Mouse (Mus musculus) right cerebral cortex, adult 18-20 months (tissue): ENCODE results near the gene Cd24a.

Experiments
- DNase-seq: peaks from one replicate; pipeline ENCODE4 v3.0.0; 2022; ENCODE audit warnings: mixed read lengths

Cd24a gene

DNA sequence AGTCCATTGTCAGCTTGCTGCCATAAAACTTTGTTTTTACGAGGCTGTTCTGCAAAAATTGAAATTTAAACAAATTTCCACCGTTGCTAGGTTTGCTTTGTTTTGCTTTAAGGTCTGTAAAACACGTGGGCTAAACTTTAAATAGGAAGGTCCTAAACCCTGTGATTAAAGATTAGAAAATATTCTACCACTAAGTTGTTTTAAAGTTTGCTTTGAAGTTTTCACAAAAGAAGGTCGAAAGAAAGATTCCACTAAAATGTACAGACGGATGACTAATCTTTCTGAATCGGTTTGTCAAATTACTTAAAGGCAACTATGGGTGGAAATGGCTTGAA, at the start of gene Cd24a:
Gene Cd24a, plus strand, starts transcription at position 288 of the 335 bp plus-strand sequence.
- no peak for DNase-seq

DNA sequence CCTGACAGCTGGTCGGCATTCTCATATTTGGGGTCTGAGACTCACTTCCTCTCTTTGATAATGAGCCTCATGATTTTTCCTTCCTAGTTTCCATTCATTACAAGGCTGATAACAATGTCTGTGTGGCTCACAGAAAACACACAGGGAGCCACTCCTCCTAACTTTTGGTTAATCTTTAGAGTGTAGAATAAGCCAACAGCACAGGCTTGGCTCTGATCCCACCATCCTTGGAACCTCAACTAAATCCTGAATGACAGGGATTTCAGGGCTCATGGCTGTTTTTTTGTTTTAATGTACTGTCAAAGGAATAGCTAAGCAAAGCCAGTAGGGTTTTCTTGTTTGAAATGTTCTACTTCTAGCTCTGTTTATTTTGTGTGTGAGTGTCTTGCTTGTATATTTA, 43.7 kb upstream of the Cd24a start:
- no peak for DNase-seq

DNA sequence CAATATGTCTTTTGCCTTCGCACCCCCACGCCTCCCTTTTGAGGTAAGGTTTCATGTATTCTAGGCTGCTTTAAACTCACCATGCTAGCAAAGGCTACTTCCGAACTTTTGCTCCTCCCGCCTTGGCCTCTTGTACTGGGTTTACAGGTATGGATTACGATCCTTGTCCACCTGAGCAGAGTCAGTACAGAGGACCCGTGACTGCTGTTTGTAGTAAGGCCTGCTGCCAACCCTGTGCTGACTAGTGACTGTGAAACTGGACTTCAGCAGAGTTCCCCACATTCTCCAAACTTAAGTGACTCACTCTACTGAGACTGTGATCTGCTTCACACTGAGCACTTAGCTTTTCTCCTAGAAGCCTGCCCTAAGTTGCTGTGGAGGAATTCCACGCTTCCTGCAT, 40.4 kb upstream of the Cd24a start:
- DNase-seq, result no peak

DNA sequence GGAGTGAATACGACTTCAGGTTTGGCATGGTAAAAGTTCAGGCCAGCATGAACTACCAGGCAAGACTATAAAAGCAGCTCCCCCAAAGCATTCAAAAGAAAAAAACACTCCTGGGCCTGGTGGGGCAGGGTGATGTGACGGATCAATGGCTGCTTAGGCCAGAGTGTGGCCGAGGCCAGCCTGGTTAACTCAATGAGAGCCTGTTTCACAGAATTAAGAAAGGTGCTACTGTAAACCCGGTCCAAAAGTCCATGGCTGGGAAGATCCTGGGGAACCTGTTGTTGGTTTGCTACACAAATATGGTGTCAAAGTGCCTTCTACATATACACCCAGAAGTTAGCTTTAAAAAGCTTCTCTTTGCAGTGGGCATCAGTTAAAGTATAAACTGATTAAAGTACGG, 39.3 kb upstream of the Cd24a start:
- no peak for DNase-seq

DNA sequence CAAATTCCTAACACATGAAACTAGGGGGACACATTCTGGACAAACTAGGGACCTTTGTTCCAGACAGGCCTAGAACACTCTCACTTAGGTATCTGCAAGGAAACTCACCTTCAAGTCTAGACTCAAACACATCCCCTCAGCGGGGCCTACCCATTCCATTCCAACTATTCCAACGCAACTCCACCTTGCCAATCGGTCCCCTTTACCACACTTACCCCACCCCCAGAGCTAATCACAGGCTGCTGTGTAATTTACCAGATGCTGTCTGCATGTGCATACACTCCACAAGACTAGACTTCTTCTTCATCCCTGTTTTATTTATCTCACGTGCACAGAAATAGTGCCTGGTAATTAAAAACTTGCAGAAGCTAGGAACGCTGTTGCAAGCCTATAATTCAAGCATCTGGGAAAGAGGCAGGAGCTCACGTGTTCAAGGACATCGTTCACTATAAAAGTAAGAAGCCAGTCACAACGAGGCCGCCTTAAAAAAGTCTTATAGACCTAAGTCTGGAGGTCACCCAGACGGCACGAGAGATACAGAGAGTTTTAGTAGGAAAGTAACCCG, 38.3 kb upstream of the Cd24a start:
- DNase-seq, result no peak

DNA sequence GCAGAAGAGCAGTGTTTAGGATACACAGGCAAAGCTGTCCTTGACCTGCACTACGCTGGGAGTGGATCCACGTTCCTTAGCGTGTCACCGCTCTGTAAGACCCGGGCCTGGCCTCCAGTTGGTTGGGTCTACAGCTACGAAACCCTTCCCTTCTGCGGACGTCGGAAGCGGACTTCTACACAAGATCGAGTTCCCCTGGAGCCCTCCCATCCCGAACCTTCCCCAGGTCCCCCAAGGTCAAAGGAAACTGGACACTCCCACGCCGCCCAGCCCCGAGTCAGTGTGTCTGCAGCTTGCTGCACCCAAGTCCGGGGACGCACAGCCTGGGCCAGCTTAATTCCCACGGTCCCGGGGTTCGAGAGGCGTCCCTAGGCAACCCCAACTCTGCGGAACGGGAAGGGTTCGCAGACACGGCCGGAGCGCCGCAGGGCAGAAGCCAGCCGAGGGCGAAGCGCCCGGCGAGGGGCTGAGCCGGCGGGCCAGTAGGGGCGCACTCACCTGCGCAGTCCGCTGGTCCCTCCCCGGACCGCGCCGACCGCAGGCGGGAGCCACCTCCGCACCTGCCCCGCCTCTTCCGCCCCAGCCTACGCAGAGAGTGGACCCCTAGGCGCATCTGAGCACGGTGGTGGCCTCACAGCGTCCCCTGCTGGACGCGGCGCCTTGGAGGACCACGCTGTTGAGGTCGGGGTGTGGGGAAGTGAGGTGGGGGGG, 37.5 kb upstream of the Cd24a start, which contains the start of gene 1700021F05Rik:
Gene 1700021F05Rik, minus strand, starts transcription at position 553 of the 711 bp plus-strand sequence.
- DNase-seq, result peak; percentile 95

DNA sequence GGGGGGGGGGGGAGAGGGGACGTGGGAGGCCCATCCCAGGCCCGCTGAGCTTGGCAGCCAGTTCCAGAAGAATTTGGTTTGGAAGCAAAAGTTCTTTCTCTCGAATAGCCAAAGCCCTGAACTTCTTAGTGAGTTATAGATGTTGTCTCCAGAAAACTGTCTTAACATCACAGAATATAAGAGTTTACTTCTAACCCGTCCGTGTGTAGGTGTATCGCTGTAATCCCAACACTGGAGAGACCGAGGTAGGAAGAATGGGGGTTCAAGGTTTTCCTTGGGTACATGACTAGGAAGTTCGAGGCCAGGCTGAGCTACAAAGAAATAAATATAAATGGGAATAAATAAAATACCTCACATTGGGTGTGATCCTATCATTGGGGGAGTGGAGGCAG, 36.9 kb upstream of the Cd24a start:
- no peak for DNase-seq

DNA sequence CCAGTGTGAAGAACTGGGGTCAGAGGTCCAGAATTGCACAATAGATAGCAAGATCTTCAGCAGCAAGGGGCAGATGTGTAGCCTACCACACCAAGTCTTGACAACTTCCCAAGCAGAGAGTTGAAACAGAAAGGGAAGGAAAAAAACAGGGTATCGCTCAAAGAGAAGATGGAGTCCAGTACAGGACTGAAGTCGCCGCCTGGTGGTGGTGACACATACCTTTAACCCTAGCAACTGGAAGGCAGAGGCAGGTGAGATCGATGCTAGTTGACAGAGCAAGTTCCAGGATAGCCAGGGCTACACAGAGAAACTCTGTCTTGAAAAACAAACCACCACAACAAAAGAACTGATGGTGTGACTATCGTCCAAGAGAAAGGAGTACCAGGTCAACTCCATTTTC, 28.7 kb upstream of the Cd24a start:
- DNase-seq, result no peak

DNA sequence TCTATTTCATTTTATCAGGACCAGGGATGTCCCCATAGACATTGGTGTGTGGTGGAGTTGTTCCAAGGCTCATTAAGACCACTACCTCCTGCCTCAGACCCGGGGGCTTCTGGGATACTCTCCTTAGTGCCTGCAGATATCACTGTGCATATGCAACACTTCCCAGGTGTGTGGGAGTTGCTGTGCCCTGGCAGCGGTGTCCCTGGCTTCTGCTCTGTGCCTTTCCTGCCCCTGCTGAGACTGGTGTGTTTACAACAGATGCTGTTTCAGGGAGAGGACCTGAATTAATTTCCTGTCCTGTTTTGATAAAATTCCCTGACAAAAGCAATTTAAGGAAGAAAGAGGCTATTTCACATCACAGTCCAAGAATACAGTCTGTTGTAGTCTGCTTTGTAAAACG, 27.2 kb upstream of the Cd24a start:
- DNase-seq, result no peak

DNA sequence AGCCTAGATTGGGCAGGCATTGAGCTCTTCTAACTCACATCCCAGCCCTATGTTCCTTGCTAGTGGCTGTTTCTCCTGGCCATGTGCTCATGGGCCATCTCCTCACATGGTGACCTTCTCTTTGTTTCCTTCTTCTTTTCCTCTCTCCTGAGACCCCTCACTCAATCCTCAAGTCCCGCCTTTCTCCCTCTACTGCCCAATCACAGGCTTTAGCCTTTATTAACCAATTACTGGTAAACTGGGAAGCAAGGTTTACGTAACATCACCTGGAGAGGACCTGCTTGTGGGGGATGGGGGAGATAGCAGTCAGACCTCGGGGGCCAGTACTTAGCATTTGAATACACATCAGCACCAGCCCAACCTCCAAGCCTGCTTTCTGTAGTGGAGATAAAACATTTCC, 26.7 kb upstream of the Cd24a start:
- DNase-seq, result no peak

DNA sequence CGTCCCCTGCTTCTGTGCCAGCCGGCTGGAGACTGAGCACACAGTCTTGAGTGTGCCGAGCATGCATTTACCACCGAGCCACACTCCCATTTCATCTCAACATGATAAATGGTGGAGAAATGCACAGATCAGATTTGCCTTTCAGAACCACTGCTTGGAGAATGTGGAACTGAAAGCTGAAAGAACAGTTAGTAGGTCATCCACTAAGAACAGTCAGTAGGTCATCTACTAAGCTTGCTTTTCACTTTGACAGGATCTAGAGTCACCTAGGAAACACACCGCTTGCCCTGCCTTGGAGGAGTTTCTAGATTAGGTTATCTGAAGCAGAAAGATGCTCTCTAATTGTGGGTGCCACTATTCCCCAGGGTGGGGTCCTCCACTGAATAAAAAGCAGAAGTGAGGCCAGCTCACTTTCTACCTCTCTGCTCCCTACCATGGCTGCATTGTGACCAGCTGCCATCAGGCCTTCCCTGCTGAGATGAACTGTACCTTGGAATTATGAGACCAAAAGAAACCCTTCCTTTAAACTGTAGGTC, 20.4 kb upstream of the Cd24a start:
- DNase-seq, result no peak

DNA sequence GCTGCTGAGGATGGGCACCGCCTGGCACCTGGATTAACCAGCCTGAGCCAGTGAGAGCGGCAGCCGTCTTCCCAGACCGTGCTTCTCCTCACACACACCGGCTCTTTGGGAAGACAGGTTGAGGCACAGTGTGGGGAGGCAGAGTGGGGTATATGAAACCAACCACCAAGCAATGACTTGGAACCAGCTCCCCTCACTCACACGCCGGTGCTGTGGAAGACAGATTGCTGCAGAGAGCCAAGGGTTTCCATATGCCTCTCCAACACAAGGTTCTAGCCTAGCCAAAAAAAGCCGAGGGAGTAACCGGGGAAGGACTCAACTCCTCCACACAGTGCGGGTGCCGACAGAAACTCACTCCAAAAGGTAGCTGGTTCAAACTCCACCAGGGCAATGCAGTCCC, 18.8 kb upstream of the Cd24a start:
- DNase-seq, result no peak

DNA sequence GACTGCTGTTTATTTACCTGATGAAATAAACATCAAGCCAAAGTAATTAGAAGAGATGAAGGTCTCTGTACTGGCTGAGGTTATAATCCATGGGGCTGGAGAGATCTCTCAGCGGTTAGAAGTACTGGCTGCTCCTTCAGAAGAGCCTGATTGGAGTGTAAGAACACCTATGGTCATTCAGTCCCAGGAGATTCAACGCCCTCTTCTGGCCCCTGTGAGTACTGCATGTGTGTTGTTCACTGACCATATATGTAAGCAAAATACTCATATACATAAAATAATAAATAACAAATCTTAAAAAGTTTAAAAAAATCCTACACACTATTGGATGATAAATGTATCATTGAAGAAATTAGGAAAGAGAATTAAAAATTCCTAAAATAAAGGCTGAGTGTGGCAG, 17.3 kb upstream of the Cd24a start:
- no peak for DNase-seq

DNA sequence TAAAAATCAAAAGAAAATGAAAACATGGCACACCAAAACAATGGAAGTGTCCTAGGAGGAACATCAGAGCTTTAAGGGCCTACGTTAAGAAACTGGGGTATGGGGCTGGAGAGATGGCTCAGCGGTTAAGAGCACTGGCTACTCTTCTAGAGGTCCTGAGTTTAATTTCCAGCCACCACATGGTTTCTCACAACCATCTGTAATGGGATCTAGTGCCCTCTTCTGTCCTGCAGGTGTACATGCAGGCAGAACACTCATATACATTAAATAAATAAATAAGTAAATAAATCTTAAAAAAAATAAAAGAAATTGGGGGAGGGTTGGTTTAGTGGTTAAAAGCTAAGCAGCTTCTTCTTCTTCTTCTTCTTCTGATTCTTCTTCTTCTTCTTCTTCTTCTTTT, 16.8 kb upstream of the Cd24a start:
- DNase-seq, result no peak

DNA sequence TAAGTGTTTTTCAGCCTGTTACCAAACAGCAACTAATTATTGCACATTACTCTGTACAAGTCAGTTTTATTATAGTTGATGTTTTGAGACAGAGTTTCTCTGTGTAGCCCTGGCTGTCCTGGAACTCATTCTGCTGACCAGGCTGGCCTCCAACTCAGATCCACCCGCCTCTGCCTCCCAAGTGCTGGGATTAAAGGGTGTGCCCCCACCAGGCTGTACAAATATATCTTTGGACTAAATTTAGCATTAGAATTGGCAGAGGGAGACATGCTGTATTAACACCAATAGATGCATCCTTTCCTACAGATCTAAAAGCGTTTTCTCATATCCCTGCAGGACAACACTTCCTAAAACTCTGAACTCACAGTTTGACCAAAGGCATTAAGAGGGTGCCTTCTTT, 3.7 kb upstream of the Cd24a start:
- no peak for DNase-seq

DNA sequence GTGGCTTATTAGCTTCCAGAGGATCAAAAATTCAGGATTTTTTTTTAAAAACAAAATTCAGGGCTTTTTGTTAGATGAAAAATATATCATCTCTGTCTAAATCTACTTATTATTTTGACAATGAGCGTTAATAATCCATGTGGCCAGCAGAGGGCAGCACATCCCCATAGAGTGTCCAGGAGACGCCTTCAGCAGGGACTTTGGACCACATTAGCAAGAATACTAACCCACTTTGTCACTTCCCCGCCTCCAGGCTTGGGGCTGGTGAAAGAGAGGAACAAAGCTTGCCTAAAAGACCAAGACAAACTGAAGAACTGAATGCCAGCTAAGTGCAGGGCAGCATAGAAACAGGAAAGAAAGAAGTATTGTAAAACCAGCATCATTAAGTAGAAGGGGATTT, 3.1 kb upstream of the Cd24a start:
- DNase-seq, result peak; percentile 71

DNA sequence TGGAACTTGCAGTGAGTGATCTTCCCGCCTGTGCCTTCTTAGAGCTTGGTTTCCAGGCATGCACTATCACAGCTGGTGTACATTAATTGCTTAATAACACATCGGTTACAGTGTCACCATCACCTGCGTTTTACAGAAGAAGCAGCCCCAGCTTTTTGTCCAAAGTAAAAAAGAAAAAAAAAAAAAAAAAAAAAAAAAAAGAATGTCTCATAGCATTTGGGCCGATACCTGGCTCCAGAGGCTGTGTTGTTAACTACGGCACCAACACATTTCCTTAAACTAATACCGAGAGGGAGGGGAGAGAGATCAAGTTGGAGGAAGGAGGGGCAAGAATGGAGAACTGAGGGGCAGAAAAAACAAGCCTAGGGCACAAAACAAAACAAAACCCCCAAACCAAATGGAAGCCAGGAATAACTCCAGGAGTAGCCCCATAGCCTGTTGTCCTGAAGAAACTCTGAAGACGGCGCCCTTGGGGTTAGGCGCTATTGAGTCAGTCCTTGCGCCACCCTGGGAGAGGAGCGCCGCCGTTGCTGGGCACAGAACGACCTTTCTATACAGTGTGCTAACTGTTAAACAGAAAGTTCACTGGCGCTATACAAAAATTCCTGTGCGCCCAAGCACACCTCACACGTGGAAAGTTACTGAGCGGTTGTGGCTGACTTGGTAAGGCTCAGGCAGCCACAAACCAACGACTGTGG, 636 bp upstream of the Cd24a start:
- no peak for DNase-seq

DNA sequence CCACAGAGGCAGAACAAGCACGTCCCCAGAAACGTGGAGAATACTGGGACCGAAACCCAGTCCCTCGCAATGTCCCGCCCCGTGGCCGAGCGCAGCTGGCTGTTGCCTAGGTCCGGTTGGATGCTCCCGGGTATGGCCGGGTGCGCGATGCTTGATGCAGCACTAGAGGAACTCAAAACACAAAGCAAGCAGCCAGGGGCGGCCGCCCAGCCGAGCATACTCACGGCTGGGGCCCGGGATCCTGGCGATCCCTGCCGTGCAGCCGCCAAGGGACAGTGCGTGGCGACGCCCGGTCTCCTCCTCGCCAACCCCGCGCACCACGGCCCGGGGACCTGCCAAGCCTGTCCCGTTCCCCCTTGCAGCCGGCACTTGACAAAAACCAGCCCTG, 276 bp downstream of the Cd24a start:
- peak; percentile 10 for DNase-seq

DNA sequence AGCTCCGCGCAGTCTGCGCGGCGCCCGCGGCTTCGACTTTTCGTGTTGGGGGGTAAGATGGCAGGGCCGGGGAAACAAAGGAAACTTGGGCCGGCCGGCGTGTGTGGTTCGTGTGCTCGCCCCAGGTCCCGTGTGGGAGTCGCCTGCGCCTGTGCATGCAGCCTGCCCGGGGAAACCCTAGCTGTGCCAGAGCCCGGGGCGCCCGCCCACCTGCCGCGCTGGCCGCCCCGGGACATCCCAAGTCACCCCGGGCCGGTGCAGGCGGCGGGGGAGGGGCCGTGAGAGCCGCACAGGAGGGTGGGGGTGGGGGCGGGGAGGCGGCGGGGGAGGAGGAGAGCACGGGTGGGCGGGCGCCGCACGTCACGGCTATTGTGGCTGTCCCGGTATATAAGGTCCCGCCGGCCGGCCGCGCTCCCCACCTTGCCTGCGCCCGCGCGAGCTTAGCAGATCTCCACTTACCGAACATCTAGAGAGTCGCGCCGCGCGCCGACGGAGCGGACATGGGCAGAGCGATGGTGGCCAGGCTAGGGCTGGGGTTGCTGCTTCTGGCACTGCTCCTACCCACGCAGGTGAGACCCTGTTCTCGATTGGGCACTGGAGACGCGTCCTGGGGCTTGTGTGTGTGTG, 783 bp downstream of the Cd24a start:
- no peak for DNase-seq

DNA sequence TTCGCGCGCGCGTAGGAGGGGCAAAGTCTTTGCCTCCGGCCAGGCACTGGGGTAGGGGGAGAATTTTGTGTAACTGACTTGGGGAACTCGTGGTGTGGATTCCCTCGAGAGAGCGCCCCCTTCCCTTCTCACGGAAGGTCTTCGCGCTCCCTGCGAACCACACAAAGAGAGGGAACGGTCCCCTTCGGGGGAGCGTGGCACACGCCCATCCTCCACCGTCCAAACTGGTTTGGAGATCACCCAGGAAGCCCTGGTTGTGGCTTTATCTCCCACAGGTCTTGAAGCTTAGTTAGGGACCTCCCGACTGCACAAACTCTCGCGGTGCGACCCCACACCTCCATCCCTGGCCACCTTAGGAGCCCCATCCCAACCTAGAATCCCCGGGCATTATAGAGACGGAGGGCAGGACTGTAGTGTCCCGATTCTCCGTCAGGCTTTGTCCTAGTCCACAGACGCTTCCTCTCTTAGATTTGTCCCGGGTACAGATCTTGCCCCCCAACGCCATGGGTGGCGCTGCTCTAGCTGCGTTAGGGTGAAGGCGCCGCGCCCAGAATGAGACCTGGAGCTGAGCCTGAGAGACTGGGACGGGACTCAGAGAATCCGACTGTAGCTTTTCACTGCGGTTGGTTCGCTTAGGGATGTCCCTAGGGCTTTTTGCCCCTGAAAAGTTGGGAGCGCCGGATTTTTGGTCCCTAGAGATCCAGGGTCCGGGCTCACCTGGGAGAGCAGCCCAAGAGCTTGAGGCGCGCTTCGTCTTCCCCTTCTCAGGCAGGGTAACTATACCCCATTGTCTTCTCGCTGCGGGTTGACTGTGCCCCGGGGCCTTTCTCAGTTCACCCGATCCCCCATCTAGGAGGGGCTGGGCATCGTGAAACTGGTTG, 1.5 kb downstream of the Cd24a start:
- no peak for DNase-seq

DNA sequence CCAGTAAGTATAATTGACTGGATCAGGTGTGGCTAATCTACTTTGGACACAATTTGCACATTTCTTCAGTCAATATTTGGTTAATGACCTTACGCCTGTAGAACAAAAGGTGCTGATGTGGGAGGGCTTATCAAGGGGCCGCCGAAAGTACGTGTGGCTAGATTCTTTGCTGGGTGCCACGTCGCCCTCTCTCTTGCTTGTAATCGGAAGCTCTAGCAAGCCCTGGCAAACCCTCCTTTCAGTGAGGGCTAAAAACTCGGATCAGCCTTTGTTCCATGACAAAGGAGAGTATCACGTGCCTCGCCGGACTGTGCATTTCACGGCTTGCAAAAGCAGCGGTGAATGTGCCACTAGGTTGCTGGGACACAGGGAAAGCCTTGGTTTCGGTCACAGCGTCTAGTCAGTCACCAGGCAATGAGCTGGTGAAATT, 2.6 kb downstream of the Cd24a start:
- no peak for DNase-seq

DNA sequence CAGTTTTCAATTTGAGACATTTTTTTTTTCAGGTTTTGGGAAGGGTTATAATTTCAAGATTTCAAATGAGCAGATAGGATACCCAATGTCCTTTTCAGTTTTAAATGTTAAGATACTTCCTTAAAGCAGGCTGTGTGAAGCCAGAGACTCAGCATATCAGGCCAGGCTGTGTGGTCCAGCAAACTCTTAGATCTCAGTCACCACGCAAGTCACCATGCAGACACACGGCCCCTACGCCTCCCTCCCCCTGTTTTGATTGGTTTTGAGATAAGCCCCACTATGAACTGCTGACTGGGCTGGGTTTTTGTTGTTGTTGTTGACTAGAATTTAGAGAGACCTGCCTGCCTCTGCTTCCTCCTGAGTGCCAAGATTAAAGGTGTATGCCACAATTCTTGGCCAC, 3.2 kb downstream of the Cd24a start:
- no peak for DNase-seq

DNA sequence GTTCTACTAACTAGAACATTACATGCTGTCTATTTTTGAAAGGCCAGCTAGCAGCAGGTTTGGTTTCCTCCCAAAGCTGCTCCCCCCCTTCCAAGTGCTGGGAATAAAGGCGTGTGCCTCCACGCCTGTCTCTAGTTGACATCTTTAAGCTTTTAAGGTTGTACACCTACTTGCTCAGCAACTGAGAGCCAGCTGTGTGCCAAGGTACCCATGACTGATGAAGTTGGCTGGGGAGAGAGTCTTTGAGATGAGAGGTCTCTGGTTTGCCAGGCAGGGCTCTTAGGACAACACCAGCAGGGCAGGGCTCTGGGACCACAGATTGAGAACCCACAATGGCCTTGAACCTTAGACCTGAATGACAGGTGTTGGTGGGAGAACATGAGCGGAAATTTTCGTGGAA, 6.5 kb downstream of the Cd24a start:
- DNase-seq, result no peak
